Mouse (Mus musculus): ENCODE data around the gene Sdccag8. TPM values are rescaled to one million over a fixed set of nuclear protein-coding genes. Genes with fewer than 3 reads are reported as not detected.

Gene Sdccag8
- polyA plus RNA-seq, 1 experiment from 2014 or later: 11.1 TPM

DNA sequence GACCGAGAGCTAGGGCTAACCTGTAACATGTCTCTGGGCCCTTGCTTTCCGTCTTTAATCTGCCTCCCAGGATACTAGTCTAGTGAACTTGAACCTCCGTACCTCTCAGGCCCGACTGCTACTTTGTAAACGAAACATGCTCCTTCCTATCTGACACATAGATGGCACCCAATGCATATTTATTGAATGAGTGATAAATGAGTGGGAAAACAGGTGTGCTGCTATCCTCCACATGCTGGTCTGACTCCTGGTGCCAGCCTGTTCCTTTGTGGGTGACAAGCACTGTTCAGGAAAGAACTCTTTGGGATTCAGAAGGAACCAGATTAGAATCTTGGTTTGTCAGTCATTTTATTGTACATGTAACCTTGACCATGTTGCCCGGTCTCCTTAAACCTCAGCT lies 134.9 kb downstream of the Sdccag8 start:
- Histone ChIP-seq H3K4me2 (ENCODE audit: low read depth, low read length) (no peak overlapping the region), H3K4me3 (ENCODE audit: low read length) (no peak overlapping the region), H3K9ac (ENCODE audit: low read length) (no peak overlapping the region), H3K4me1 (ENCODE audit: control insufficient read depth, insufficient read depth, low read length) (no peaks in the 10 kb centered on the region), H3K9me3 (replicated peaks; ENCODE audit: control insufficient read depth, low read length) (no peaks in the 10 kb centered on the region), H3K27ac (ENCODE audit: low read length) (no peak overlapping the region), H3K36me3 (ENCODE audit: control insufficient read depth, insufficient read depth) (no peaks in the 10 kb centered on the region), H3K27me3 (ENCODE audit: control insufficient read depth, insufficient read depth, low read length) (no peaks in the 10 kb centered on the region)
- WGBS: 84% methylated on average over 6 of the region's 6 CpGs
- no peak for ATAC-seq (replicated peaks; ENCODE audit: extremely low read depth, insufficient read depth, low FRiP score)

DNA sequence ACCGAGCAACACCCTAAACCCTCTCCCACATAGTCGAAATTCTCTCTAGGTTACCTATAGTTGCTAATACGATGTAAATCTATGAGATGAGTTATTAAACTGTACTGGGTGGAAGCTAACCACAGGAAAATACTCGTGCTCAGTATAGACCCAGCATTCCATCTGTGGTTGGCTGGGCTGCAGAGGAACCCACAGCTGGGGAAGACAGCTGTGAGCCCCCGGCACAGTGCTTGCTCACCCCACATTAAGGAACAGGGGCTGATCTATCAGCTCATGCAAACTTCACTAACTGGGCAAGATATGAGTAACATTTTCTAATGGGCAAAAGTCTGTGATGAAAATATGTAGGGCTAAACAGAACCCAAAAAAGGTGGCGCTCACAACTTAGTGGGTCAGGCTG lies 135.6 kb downstream of the Sdccag8 start:
- no peak overlapping the region for H3K9ac ChIP-seq (ENCODE audit: low read length)
- H3K36me3 ChIP-seq (ENCODE audit: control insufficient read depth, insufficient read depth): no peaks in the 10 kb centered on the region
- no peak overlapping the region for H3K4me2 ChIP-seq (ENCODE audit: low read depth, low read length)
- no peaks in the 10 kb centered on the region for H3K9me3 ChIP-seq (replicated peaks; ENCODE audit: control insufficient read depth, low read length)
- H3K27ac ChIP-seq (ENCODE audit: low read length): no peak overlapping the region
- H3K4me3 ChIP-seq (ENCODE audit: low read length): no peak overlapping the region
- no peaks in the 10 kb centered on the region for H3K4me1 ChIP-seq (ENCODE audit: control insufficient read depth, insufficient read depth, low read length)
- WGBS: 82% methylated on average over 6 of the region's 6 CpGs
- peak; percentile 65 for ATAC-seq (replicated peaks; ENCODE audit: extremely low read depth, insufficient read depth, low FRiP score)
- H3K27me3 ChIP-seq (ENCODE audit: control insufficient read depth, insufficient read depth, low read length): no peaks in the 10 kb centered on the region

DNA sequence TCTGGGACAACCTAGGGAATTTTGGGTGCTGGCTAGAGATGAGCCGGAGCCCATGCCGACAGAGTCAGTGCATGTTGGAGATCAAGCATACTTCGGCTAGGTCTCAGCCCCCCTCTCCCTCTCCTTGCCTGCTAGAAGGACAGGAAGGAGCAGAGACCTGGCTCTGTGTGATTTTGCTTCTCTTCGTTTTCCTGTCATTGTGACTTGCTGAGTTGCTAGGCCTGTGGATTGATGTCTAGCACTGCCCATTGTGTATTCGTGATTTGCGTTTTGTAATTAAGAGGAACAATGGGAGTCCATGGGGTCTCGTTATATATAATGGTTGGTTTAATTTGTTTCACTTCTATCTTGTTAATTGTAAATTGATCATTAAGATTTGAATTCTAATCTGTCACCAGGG lies 137.4 kb downstream of the Sdccag8 start:
- no peaks in the 10 kb centered on the region for H3K36me3 ChIP-seq (ENCODE audit: control insufficient read depth, insufficient read depth)
- H3K4me1 ChIP-seq (ENCODE audit: control insufficient read depth, insufficient read depth, low read length): no peaks in the 10 kb centered on the region
- no peak overlapping the region for H3K4me2 ChIP-seq (ENCODE audit: low read depth, low read length)
- no peaks in the 10 kb centered on the region for H3K9me3 ChIP-seq (replicated peaks; ENCODE audit: control insufficient read depth, low read length)
- no peak overlapping the region for H3K27ac ChIP-seq (ENCODE audit: low read length)
- no peak overlapping the region for H3K9ac ChIP-seq (ENCODE audit: low read length)
- H3K4me3 ChIP-seq (ENCODE audit: low read length): no peak overlapping the region
- no peaks in the 10 kb centered on the region for H3K27me3 ChIP-seq (ENCODE audit: control insufficient read depth, insufficient read depth, low read length)
- WGBS: 60% methylated on average over 7 of the region's 7 CpGs
- ATAC-seq (replicated peaks; ENCODE audit: extremely low read depth, insufficient read depth, low FRiP score): no peak

DNA sequence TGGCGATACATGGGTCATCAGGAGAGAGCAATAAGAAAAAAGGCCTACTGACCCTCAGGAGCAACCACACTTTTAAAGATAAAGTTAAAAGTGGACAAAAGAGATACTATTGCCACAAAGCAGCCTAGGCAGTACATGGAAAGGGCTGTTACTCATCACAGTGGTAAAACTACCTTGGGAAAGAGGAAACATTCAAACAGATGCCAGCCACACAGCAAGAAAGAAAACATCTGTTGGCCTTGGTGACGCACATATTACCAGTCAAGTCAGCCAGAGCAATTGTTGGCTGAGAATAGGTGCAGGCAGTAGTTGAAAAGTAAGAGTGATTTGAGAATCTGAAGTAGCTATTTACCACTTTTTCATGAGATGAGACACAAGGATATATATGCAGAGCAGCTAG lies 143.9 kb downstream of the Sdccag8 start:
- WGBS: 82% methylated on average over 2 of the region's 2 CpGs
- no peaks in the 10 kb centered on the region for H3K4me1 ChIP-seq (ENCODE audit: control insufficient read depth, insufficient read depth, low read length)

DNA sequence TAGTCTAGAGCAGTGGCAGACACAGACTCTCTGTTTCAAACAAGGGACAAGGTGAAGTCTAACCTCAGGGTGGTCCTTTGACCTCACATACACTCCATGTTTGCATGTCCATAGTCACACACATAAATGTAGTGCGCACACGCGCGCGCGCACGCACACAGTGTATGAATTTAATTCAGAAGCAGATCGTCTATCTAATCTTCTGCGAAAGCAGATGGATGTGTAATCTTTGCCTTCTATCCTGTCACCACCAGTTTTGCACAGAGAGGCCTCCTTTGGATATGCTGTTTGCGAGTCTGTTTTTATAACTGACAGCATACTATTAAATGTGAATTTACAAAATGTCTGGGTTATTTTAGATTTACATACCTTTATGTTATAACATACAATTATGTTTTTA lies 147.3 kb downstream of the Sdccag8 start:
- ATAC-seq (replicated peaks; ENCODE audit: extremely low read depth, insufficient read depth, low FRiP score): no peak
- no peaks in the 10 kb centered on the region for H3K9me3 ChIP-seq (replicated peaks; ENCODE audit: control insufficient read depth, low read length)
- no peaks in the 10 kb centered on the region for H3K36me3 ChIP-seq (ENCODE audit: control insufficient read depth, insufficient read depth)
- no peak overlapping the region for H3K9ac ChIP-seq (ENCODE audit: low read length)
- H3K4me1 ChIP-seq (ENCODE audit: control insufficient read depth, insufficient read depth, low read length): no peaks in the 10 kb centered on the region
- no peak overlapping the region for H3K4me3 ChIP-seq (ENCODE audit: low read length)
- 94% methylated on average over 10 of the region's 10 CpGs for WGBS
- no peak overlapping the region for H3K27ac ChIP-seq (ENCODE audit: low read length)
- H3K4me2 ChIP-seq (ENCODE audit: low read depth, low read length): no peak overlapping the region
- no peaks in the 10 kb centered on the region for H3K27me3 ChIP-seq (ENCODE audit: control insufficient read depth, insufficient read depth, low read length)

More for the DNA sequence above, 143.9 kb downstream of the Sdccag8 start:
- Histone ChIP-seq H3K36me3 (ENCODE audit: control insufficient read depth, insufficient read depth) (no peaks in the 10 kb centered on the region), H3K4me2 (ENCODE audit: low read depth, low read length) (no peak overlapping the region), H3K27me3 (ENCODE audit: control insufficient read depth, insufficient read depth, low read length) (no peaks in the 10 kb centered on the region), H3K4me3 (ENCODE audit: low read length) (no peak overlapping the region), H3K9ac (ENCODE audit: low read length) (no peak overlapping the region), H3K27ac (ENCODE audit: low read length) (no peak overlapping the region), H3K9me3 (replicated peaks; ENCODE audit: control insufficient read depth, low read length) (no peaks in the 10 kb centered on the region)
- ATAC-seq (replicated peaks; ENCODE audit: extremely low read depth, insufficient read depth, low FRiP score): no peak

DNA sequence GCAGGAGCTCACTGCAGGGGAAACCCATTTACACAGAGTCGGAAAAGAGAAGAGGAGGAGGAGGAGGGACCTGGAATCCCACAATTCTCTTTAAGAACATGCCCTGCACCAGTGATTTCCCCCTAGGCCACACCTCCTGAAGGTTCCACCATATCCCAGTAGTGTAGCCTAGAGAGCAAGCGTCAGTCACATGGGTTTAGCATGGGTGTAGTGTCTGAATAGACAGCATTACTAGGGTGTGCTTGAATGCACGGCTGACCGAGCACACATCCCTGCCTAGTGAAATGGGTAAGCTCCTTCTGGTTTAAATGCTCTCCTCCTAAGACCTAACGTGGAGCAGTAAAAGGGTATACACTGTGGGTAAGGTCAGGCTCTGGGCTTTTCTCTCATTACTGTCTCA lies 148.4 kb downstream of the Sdccag8 start:
- H3K4me2 ChIP-seq (ENCODE audit: low read depth, low read length): no peak overlapping the region
- no peaks in the 10 kb centered on the region for H3K9me3 ChIP-seq (replicated peaks; ENCODE audit: control insufficient read depth, low read length)
- no peak overlapping the region for H3K27ac ChIP-seq (ENCODE audit: low read length)
- no peak for ATAC-seq (replicated peaks; ENCODE audit: extremely low read depth, insufficient read depth, low FRiP score)
- 79% methylated on average over 5 of the region's 5 CpGs for WGBS
- no peaks in the 10 kb centered on the region for H3K27me3 ChIP-seq (ENCODE audit: control insufficient read depth, insufficient read depth, low read length)
- no peak overlapping the region for H3K4me3 ChIP-seq (ENCODE audit: low read length)
- H3K9ac ChIP-seq (ENCODE audit: low read length): no peak overlapping the region
- H3K4me1 ChIP-seq (ENCODE audit: control insufficient read depth, insufficient read depth, low read length): no peaks in the 10 kb centered on the region
- H3K36me3 ChIP-seq (ENCODE audit: control insufficient read depth, insufficient read depth): no peaks in the 10 kb centered on the region

- Histone ChIP-seq H3K4me1 (ENCODE audit: control insufficient read depth, insufficient read depth, low read length) (no peaks in the 10 kb centered on the region), H3K27ac (ENCODE audit: low read length) (no peak overlapping the region), H3K4me2 (ENCODE audit: low read depth, low read length) (no peak overlapping the region), H3K9ac (ENCODE audit: low read length) (no peak overlapping the region), H3K27me3 (ENCODE audit: control insufficient read depth, insufficient read depth, low read length) (no peaks in the 10 kb centered on the region), H3K36me3 (ENCODE audit: control insufficient read depth, insufficient read depth) (no peaks in the 10 kb centered on the region), H3K9me3 (replicated peaks; ENCODE audit: control insufficient read depth, low read length) (no peaks in the 10 kb centered on the region), H3K4me3 (ENCODE audit: low read length) (no peak overlapping the region)
- WGBS: 85% methylated on average over 3 of the region's 3 CpGs
- ATAC-seq (replicated peaks; ENCODE audit: extremely low read depth, insufficient read depth, low FRiP score): no peak
These were observed 152.8 kb downstream of the Sdccag8 start for GRCm38 (mm10) chr1:176967299-176967698.

DNA sequence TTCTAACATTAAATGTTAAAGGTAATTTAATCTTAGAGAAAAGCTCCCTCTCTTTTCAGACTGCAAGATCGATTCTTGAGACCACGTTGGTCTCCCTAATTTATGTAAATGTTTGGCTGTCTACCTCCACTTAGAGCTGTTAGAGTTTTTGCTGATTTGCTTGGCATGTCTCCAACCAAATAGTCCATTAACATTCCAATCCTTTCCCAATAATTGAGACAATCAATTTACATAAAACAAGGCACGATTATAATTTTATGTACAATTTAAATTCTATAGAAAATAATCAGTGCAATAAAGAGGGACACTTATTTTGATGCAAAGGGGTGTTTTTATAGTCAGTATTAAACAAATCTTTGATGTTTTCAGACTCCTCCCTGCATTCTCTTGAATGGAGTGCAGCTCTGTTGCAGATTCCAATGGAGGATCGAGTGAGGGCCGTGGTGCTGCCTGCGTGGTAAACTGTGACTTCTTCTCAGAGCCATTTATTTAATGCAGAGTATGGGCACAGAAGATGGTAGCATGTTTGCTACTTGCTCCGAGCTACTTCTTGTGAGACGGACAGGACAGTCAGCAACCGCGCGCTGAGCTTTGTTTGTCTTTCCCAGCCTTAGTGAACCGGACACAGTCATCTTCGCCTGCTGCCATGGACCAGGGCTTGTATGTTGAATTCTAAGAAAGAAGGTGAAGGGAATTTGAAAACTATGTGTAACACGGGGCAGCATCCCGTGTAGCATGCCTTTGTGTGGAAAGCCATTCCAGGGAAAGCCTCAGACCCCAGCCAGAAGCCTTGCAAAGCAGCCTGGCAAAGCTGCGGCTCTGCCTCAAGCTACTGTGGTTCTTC lies 156.4 kb downstream of the Sdccag8 start:
- Histone ChIP-seq H3K27me3 (ENCODE audit: control insufficient read depth, insufficient read depth, low read length) (no peaks in the 10 kb centered on the region), H3K27ac (ENCODE audit: low read length) (no peak overlapping the region), H3K4me1 (ENCODE audit: control insufficient read depth, insufficient read depth, low read length) (no peaks in the 10 kb centered on the region), H3K36me3 (ENCODE audit: control insufficient read depth, insufficient read depth) (no peaks in the 10 kb centered on the region), H3K4me3 (ENCODE audit: low read length) (no peak overlapping the region), H3K9me3 (replicated peaks; ENCODE audit: control insufficient read depth, low read length) (no peaks in the 10 kb centered on the region), H3K9ac (ENCODE audit: low read length) (no peak overlapping the region), H3K4me2 (ENCODE audit: low read depth, low read length) (no peak overlapping the region)
- ATAC-seq (replicated peaks; ENCODE audit: extremely low read depth, insufficient read depth, low FRiP score): no peak
- 78% methylated on average over 16 of the region's 16 CpGs for WGBS

GRCm38 (mm10) chr1:176971479-176971797 lies 157.0 kb downstream of the Sdccag8 start:
- Histone ChIP-seq H3K9ac (ENCODE audit: low read length) (no peak overlapping the region), H3K4me3 (ENCODE audit: low read length) (no peak overlapping the region), H3K4me2 (ENCODE audit: low read depth, low read length) (no peak overlapping the region), H3K27me3 (ENCODE audit: control insufficient read depth, insufficient read depth, low read length) (no peaks in the 10 kb centered on the region), H3K27ac (ENCODE audit: low read length) (no peak overlapping the region), H3K9me3 (replicated peaks; ENCODE audit: control insufficient read depth, low read length) (no peaks in the 10 kb centered on the region), H3K36me3 (ENCODE audit: control insufficient read depth, insufficient read depth) (no peaks in the 10 kb centered on the region), H3K4me1 (ENCODE audit: control insufficient read depth, insufficient read depth, low read length) (no peaks in the 10 kb centered on the region)
- WGBS: 67% methylated on average over 4 of the region's 4 CpGs
- ATAC-seq (replicated peaks; ENCODE audit: extremely low read depth, insufficient read depth, low FRiP score): no peak

All from heart, embryonic 16.5 days (tissue).